12 mouse cellular contexts compared by ENCODE assay signal in the genomic region with DNA sequence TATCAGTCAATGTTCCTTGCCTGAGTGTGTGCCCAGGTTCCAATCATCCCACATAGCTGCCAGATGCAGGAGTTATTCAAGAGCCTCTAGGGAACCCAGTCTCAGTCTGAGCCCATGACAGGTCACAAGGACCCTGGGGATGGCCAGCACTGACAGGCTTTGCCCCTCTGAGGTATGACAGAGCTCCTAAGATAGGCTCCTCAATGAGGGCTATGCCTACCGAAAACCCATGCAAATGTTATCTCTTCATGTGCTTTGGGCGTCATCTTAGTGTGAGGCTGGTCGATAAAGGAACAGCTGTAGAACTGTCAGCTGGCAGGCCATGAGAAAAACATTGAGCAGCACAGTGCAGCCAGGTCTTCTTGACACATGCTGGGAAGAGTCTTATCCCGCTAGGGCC. TPM values are rescaled to one million over a fixed set of nuclear protein-coding genes. Genes with fewer than 3 reads are reported as not detected.
A peak's percentile ranks its signal among the peaks of the same experiment; 100 is the strongest.
DNase-seq lines count a peak whose midpoint lies in the region; ATAC-seq lines count a peak whose summit lies in the region.
"Had no signal": no experiment of that assay in that cellular context is flagged by ENCODE, and none has a peak within 500 bp of the region (broad histone marks: within the 10 kb centered on the region; RNA-seq: fewer than 3 reads in every experiment).

No protein-coding gene starts in this region.

- H3K9ac ChIP-seq in liver, embryonic 13.5 days = peak overlapping the region; percentile 69
- H3K9ac ChIP-seq: limb, embryonic 12.5 days had no signal

- H3K27ac ChIP-seq in heart, embryonic 10.5 days = 0 out of 2 replicates have a peak overlapping the region, but pooled peaks have one; percentile 17
- H3K27ac ChIP-seq in liver, embryonic 13.5 days = peak overlapping the region; percentile 99
- H3K27ac ChIP-seq: limb, embryonic 12.5 days had no signal

- H3K9me3 ChIP-seq in heart, embryonic 10.5 days = no peaks in the 10 kb centered on the region
- no peaks in the 10 kb centered on the region for H3K9me3 ChIP-seq in liver, embryonic 13.5 days (replicated peaks)
- H3K9me3 ChIP-seq: hindbrain, embryonic 12.5 days; limb, embryonic 12.5 days had no signal

- DNase-seq in heart, embryonic 10.5 days (ENCODE audit: low spot score) = no peak
- no peak for DNase-seq in heart, postnatal 36 days
- DNase-seq in spleen, adult 12 weeks (ENCODE audit: low spot score) = peak; percentile 72
- DNase-seq in spleen, adult 18-20 months = no peak
- DNase-seq in liver, embryonic 13.5 days = peak; percentile 82
- peak; percentile 67 to 76 for DNase-seq in spleen, postnatal 4 days (ENCODE audit: low spot score in 2 of 2)
- DNase-seq in adrenal gland, adult (ENCODE audit: inconsistent age in 2 of 2, low spot score in 1 of 2) = no peak
- DNase-seq in layer of hippocampus, adult 8-10 months (ENCODE audit: low spot score in 2 of 2) = no peak
- DNase-seq: cerebellum, postnatal 10 days had no signal

- peak; percentile 77 for ATAC-seq in liver, embryonic 13.5 days (ENCODE audit: low read depth)
- ATAC-seq: activated CD4-positive, CD25-positive, alpha-beta regulatory T cell, adult 4 months had no signal

- 0 out of 2 replicates have a peak, but pooled peaks cover 3% of the 10 kb centered on the region for H3K27me3 ChIP-seq in heart, embryonic 10.5 days (ENCODE audit: insufficient read depth, poor library complexity, severe bottlenecking)
- no peaks in the 10 kb centered on the region for H3K27me3 ChIP-seq in liver, embryonic 13.5 days
- H3K27me3 ChIP-seq: hindbrain, embryonic 12.5 days; limb, embryonic 12.5 days had no signal

- WGBS in heart, embryonic 10.5 days = 67% methylated on average over 4 of the region's 4 CpGs
- 24% methylated on average over 4 of the region's 4 CpGs for WGBS in liver, embryonic 13.5 days (ENCODE audit: insufficient replicate concordance)

- no peak overlapping the region for H3K4me3 ChIP-seq in heart, embryonic 10.5 days
- H3K4me3 ChIP-seq in liver, embryonic 13.5 days (replicated peaks) = peak overlapping the region; percentile 75
- H3K4me3 ChIP-seq: limb, embryonic 12.5 days had no signal

- peaks cover 19% of the 10 kb centered on the region; the same call in 1 of the 2 replicates for H3K36me3 ChIP-seq in heart, embryonic 10.5 days
- H3K36me3 ChIP-seq in liver, embryonic 13.5 days = peaks cover 47% of the 10 kb centered on the region

- H3K4me2 ChIP-seq in liver, embryonic 13.5 days = peak overlapping the region; percentile 89

- peaks cover 21% of the 10 kb centered on the region for H3K4me1 ChIP-seq in heart, embryonic 10.5 days
- peaks cover 71% of the 10 kb centered on the region for H3K4me1 ChIP-seq in liver, embryonic 13.5 days (replicated peaks)

- intact Hi-C loops in heart, postnatal 36 days (cut with DNase I) = no loop called here

RNA-seq across cellular contexts. Expression of gene Fn3k, which starts 1.3 kb away (rescaled TPM):
- polyA plus RNA-seq in heart, embryonic 10.5 days (2016; fragmentation: Nextera tagmentation; extraction: Ambion mirVana) = 1.4 and 3.7 TPM in 2 replicates
- total RNA-seq in heart, postnatal 36 days (2021) = 10 to 100 TPM; 26.9 to 27.6 TPM
- 40.6 and 42.7 TPM in 2 replicates for polyA plus RNA-seq in liver, embryonic 13.5 days (2015; fragmentation: Nextera tagmentation; extraction: Ambion mirVana)
- total RNA-seq in layer of hippocampus, adult 8-10 months (2022) = 10 to 100 TPM; 40.7 to 57.9 (median 49.9) TPM

RNA-seq across cellular contexts. Expression of gene Fn3krp, which starts 12.2 kb away (rescaled TPM):
- polyA plus RNA-seq in heart, embryonic 10.5 days (2016; fragmentation: Nextera tagmentation; extraction: Ambion mirVana) = 3.0 and 3.6 TPM in 2 replicates
- total RNA-seq in heart, postnatal 36 days (2021) = 1 to 10 TPM; 7.3 to 7.4 TPM
- polyA plus RNA-seq in liver, embryonic 13.5 days (2015; fragmentation: Nextera tagmentation; extraction: Ambion mirVana) = 27.6 and 31.4 TPM in 2 replicates
- 10 to 100 TPM; 48.4 to 51.6 (median 51.1) TPM for total RNA-seq in layer of hippocampus, adult 8-10 months (2022)

RNA-seq across cellular contexts. Expression of gene Tbcd, which starts 18.4 kb away (rescaled TPM):
- 35.3 and 36.7 TPM in 2 replicates for polyA plus RNA-seq in heart, embryonic 10.5 days (2016; fragmentation: Nextera tagmentation; extraction: Ambion mirVana)
- total RNA-seq in heart, postnatal 36 days (2021) = 10 to 100 TPM; 11.0 to 11.6 TPM
- 22.2 and 23.0 TPM in 2 replicates for polyA plus RNA-seq in liver, embryonic 13.5 days (2015; fragmentation: Nextera tagmentation; extraction: Ambion mirVana)
- total RNA-seq in layer of hippocampus, adult 8-10 months (2022) = 10 to 100 TPM; 40.3 to 43.8 (median 42.4) TPM

RNA-seq across cellular contexts. Expression of gene Rab40b, which starts 45.3 kb away (rescaled TPM):
- 1.8 and 3.7 TPM in 2 replicates for polyA plus RNA-seq in heart, embryonic 10.5 days (2016; fragmentation: Nextera tagmentation; extraction: Ambion mirVana)
- total RNA-seq in heart, postnatal 36 days (2021) = 1 to 10 TPM; 1.0 to 1.6 TPM
- polyA plus RNA-seq in liver, embryonic 13.5 days (2015; fragmentation: Nextera tagmentation; extraction: Ambion mirVana) = 0.82 and 0.88 TPM in 2 replicates
- total RNA-seq in layer of hippocampus, adult 8-10 months (2022) = 10 to 100 TPM; 49.0 to 57.9 (median 53.8) TPM
- polyA plus RNA-seq: activated CD4-positive, CD25-positive, alpha-beta regulatory T cell, adult 4 months had no signal

Comparison
In these comparisons a context has a peak if more than half of its experiments do, and no peak if none do; other contexts are left out.
1. DNase-seq: peak in spleen, adult 12 weeks (single experiment), liver, embryonic 13.5 days (single experiment) and spleen, postnatal 4 days (2 of 2); none in heart, embryonic 10.5 days (single experiment), heart, postnatal 36 days (0 of 2), spleen, adult 18-20 months (0 of 2), adrenal gland, adult (0 of 2) and layer of hippocampus, adult 8-10 months (0 of 2).
2. RNA of gene Fn3krp, which starts 12.2 kb away (total RNA-seq): 48.4 to 51.6 TPM in layer of hippocampus, adult 8-10 months; 7.3 to 7.4 TPM in heart, postnatal 36 days; every median in the first group is over 4 times any median in the second.